ENCODE assay signal across 8 mouse cellular contexts in genomic region chrX:103259882-103260281, GRCm38 (mm10).
DNase-seq lines count a peak whose midpoint lies in the region; ATAC-seq lines count a peak whose summit lies in the region.

No protein-coding gene starts in this region.

- WGBS in heart, embryonic 11.5 days (ENCODE audit: insufficient replicate concordance) = 2% methylated on average over 2 of the region's 2 CpGs

- H3K4me2 ChIP-seq in heart, embryonic 11.5 days = no peak overlapping the region

- H3K36me3 ChIP-seq in heart, embryonic 11.5 days (ENCODE audit: control insufficient read depth, insufficient read depth, low read length) = no peaks in the 10 kb centered on the region

- no peak for ATAC-seq in heart, embryonic 11.5 days (replicated peaks; ENCODE audit: insufficient number of reproducible peaks, low FRiP score, low TSS enrichment)
- no peak for ATAC-seq in monocyte, adult 5-6 weeks (replicated peaks; ENCODE audit: insufficient number of reproducible peaks, low FRiP score, low TSS enrichment, poor library complexity, severe bottlenecking)

- peak; percentile 13 to 40 for DNase-seq in heart, postnatal 10 days
- DNase-seq in urinary bladder, postnatal 25 days (ENCODE audit: low spot score) = peak; percentile 12
- no peak for DNase-seq in urinary bladder, postnatal 10 days (ENCODE audit: low spot score)
- peak; percentile 67 for DNase-seq in embryo, embryonic 10 days (ENCODE audit: low spot score)
- peak; percentile 29 for DNase-seq in lung, postnatal 10 days
- no peak for DNase-seq in adrenal gland, postnatal 4 days (ENCODE audit: low spot score in 2 of 2)

- H3K4me3 ChIP-seq in heart, embryonic 11.5 days (ENCODE audit: low read depth, low read length) = no peak overlapping the region

- intact Hi-C loops in heart, postnatal 10 days (cut with DNase I) = loop anchor here (2.0 kb wide), 2 partner anchors 111 to 181 kb away; no protein-coding TSS in a partner anchor

- H3K4me1 ChIP-seq in heart, embryonic 11.5 days (ENCODE audit: control insufficient read depth, insufficient read depth, low read length) = no peaks in the 10 kb centered on the region

- H3K9ac ChIP-seq in heart, embryonic 11.5 days (ENCODE audit: low read depth, low read length) = no peak overlapping the region

- H3K27me3 ChIP-seq in heart, embryonic 11.5 days (ENCODE audit: control insufficient read depth, insufficient read depth, low read length) = peaks cover 13% of the 10 kb centered on the region

- H3K9me3 ChIP-seq in heart, embryonic 11.5 days (replicated peaks; ENCODE audit: control insufficient read depth, low read length) = no peaks in the 10 kb centered on the region

- no peak overlapping the region for H3K27ac ChIP-seq in heart, embryonic 11.5 days (ENCODE audit: low read depth, low read length)

Comparison
In these comparisons a context has a peak if more than half of its experiments do, and no peak if none do; other contexts are left out.
1. DNase-seq: peak in heart, postnatal 10 days (2 of 2), urinary bladder, postnatal 25 days (single experiment), embryo, embryonic 10 days (single experiment) and lung, postnatal 10 days (single experiment); none in urinary bladder, postnatal 10 days (single experiment) and adrenal gland, postnatal 4 days (0 of 2).